Mouse (Mus musculus): ENCODE results near the gene Olfr1423. TPM values are rescaled to one million over a fixed set of nuclear protein-coding genes. Genes with fewer than 3 reads are reported as not detected.
A peak's percentile ranks its signal among the peaks of the same experiment; 100 is the strongest.
"Not testable (repeated sequence)": the region's sequence is repeated elsewhere in the genome, so short reads cannot be mapped to it uniquely, and the experiment has no call there.

Gene Olfr1423
- total RNA-seq, 2 experiments from 2014 or later: not detected

- peak overlapping the region; percentile 70 for H3K4me3 ChIP-seq
- H3K27ac ChIP-seq: peak overlapping the region; percentile 94
- no peak for TF ChIP-seq CTCF (conservative IDR thresholded peaks at IDR 0.05)
- DNase-seq (ENCODE audit: low spot score in 2 of 2): no peak
Measured at GRCm38 (mm10) chr19:12004216-12005008, 36.7 kb downstream of the Olfr1423 start.

DNA sequence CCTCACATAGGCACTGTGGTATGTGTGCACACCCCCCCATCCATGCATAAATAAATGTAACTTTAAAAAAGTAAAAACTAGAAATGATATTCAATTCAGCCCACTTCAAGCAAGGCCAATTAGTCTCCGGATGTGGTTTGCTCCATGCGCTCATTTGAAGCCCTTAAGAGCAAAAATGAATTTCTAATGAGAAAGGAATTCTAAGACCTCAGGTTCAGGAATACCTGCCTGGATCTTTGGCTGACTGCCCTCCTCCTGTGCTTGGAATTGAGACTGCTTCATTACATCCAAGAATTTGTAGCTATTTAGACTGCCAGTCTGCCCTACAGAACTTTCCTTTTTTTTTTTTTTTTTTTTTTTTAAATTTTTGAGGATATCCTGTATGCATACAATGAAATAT, 37.5 kb downstream of the Olfr1423 start:
- TF ChIP-seq CTCF (conservative IDR thresholded peaks at IDR 0.05): no peak
- DNase-seq (ENCODE audit: low spot score in 2 of 2): no peak
- H3K27ac ChIP-seq: no peak overlapping the region
- H3K4me3 ChIP-seq: no peak overlapping the region

DNA sequence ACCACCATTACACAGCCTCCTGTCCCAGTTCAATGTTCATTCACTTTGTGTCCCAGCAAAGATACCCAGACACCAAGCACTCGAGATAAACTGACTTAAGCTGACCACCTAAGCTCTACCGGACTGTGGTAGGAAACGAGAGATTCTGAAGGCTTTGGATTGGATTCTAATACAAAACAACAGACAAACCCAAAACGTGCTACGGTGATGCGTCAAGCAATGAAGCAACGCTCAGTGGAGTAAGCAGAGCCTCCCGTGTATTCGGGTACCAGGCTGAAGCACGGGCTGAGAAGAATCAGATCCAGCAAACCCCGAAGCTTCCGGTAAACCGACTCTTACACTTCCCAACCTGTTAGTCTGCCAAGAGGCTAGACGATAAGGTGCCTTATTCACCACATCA, 38.3 kb downstream of the Olfr1423 start:
- DNase-seq (ENCODE audit: low spot score in 2 of 2): peak in 1 of 2 experiments; percentile 18
- H3K4me3 ChIP-seq: peak overlapping the region; percentile 34
- no peak overlapping the region; the same call in 1 of the 2 replicates for H3K27ac ChIP-seq
- no peak for TF ChIP-seq CTCF (conservative IDR thresholded peaks at IDR 0.05)

GRCm38 (mm10) chr19:12002125-12002524, 39.0 kb downstream of the Olfr1423 start:
- peak in 1 of 2 experiments; percentile 58 for DNase-seq (ENCODE audit: low spot score in 2 of 2)
- no peak for TF ChIP-seq CTCF (conservative IDR thresholded peaks at IDR 0.05)
- no peak overlapping the region; the same call in 1 of the 2 replicates for H3K27ac ChIP-seq
- peak overlapping the region; percentile 34 for H3K4me3 ChIP-seq

DNA sequence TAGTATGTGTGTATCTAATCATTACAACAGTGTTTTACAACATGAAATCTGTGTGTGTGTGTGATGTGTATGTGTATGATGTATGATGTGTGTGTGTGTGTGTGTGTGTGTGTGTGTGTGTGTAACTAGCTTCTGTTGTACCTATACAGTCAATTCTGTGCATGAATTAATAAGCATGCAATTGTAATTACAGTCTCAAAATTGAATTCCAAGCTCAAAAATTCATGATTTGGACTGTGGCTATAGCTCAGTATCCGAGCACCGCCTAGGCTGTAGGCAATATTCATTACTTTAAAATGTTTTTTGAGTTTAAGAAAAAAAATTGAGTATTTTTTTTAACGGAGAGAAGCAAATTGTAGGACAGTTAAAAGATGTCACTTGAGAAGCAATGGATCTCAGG, 39.4 kb downstream of the Olfr1423 start:
- H3K27ac ChIP-seq: no peak overlapping the region
- H3K4me3 ChIP-seq: no peak overlapping the region
- no peak for TF ChIP-seq CTCF (conservative IDR thresholded peaks at IDR 0.05)
- no peak for DNase-seq (ENCODE audit: low spot score in 2 of 2)

DNA sequence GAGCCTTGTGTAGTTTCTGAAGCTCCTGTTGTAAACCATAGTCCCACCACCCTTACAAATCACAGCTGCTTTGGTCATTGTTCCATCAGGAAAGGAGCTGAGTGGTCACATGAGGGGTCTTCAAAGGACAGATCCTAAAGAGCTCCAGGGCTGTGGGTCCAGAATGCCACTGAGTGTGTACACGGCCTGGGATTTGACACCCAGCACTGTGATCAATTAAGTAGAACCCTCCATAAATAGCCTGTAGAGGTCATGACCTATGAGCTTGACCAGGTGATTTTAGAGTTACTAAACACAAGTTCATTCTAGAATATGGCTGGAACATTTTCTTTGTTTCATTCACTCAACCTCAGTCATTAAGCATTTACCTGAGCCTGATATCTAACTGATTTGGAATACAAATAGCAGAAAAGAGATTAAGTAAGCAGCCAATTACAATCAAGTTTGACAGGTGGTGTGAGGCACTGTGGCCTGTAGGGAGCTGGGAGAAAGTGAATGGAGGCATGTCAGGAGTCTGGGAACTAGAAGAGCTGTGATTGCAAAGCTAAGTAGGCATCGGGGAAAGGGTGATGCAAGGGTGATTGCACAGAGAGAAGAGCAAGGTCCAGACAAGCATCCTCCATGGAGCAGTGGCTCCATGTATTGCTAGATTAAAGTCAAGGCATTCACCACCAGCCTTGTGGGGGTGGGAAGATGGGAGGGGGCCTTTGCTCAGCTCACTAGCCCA, 45.2 kb downstream of the Olfr1423 start:
- Histone ChIP-seq H3K27ac (no peak overlapping the region), H3K4me3 (no peak overlapping the region)
- no peak for DNase-seq (ENCODE audit: low spot score in 2 of 2)
- TF ChIP-seq CTCF (conservative IDR thresholded peaks at IDR 0.05): no peak

DNA sequence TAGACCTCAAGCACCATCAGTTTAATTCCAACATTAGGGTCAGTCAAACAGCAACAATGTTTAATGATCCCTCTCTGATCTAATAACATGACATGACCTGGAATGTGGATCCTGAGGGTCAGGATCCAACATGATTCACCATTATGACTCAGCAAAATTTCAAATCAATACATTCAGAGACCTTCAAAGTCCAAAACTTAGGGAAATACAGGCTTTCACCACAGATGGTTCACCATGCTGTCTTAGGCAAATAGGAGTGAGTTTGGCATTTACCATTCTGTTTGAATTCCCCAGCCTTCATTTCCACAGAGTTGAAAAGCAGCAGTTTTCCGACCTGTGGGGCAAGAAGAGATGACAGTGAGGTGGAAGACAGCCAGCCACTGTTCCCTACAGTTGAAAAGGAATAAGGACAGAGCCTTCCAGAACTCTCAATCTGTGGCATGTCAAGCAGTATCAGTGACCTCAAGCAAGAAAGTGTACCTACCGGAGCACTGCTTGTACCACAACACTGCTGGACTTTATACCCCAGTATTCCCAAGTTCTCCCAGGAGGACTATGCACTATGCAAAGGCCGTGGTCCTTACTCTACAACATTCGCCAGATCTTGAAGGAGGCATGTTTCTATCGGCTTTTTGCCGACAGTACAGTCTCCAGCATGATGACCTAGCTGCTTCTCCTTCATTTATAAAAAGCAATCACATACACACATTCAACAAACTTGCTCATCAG, 46.2 kb downstream of the Olfr1423 start:
- Histone ChIP-seq H3K4me3 (no peak overlapping the region), H3K27ac (peak overlapping the region; percentile 28; the same call in 1 of the 2 replicates)
- TF ChIP-seq CTCF (conservative IDR thresholded peaks at IDR 0.05): no peak
- DNase-seq (ENCODE audit: low spot score in 2 of 2): no peak

GRCm38 (mm10) chr19:11992441-11993029, 48.6 kb downstream of the Olfr1423 start:
- H3K27ac ChIP-seq: peak overlapping the region; percentile 43; the same call in 1 of the 2 replicates

GRCm38 (mm10) chr19:11992034-11992433, 49.1 kb downstream of the Olfr1423 start:
- DNase-seq (ENCODE audit: low spot score in 2 of 2): no peak
- H3K27ac ChIP-seq: peak overlapping the region; percentile 43; the same call in 1 of the 2 replicates
- no peak overlapping the region for H3K4me3 ChIP-seq
- no peak for TF ChIP-seq CTCF (conservative IDR thresholded peaks at IDR 0.05)

More at GRCm38 (mm10) chr19:11992441-11993029, 48.6 kb downstream of the Olfr1423 start:
- no peak for TF ChIP-seq CTCF (conservative IDR thresholded peaks at IDR 0.05)
- no peak overlapping the region for H3K4me3 ChIP-seq
- DNase-seq (ENCODE audit: low spot score in 2 of 2): no peak

DNA sequence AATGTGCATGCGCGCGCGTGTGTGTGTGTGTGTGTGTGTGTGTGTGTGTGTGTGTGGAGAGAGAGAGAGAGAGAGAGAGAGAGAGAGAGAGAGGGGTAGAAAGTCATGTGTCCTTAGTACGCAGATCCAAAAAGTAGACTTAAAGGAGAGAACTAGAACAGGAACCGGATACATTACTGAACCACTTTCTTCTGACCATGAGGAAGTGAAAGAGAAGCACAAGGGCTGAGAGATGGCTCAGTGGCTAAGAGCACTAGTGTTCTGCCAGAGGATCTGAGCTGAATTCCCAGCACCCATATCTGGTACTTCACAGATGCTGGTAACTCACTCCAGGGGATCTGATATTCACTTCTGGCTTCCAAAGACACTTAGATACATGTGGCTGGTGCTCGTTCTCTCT, 51.8 kb downstream of the Olfr1423 start:
- no peak overlapping the region for H3K4me3 ChIP-seq

GRCm38 (mm10) chr19:11987841-11988240, 53.3 kb downstream of the Olfr1423 start:
- DNase-seq (ENCODE audit: low spot score in 2 of 2): no peak
- no peak for TF ChIP-seq CTCF (conservative IDR thresholded peaks at IDR 0.05)
- H3K4me3 ChIP-seq: no peak overlapping the region
- H3K27ac ChIP-seq: no peak overlapping the region

More for the DNA sequence above, 51.8 kb downstream of the Olfr1423 start:
- no peak overlapping the region for H3K27ac ChIP-seq
- DNase-seq (ENCODE audit: low spot score in 2 of 2): no peak
- TF ChIP-seq CTCF (conservative IDR thresholded peaks at IDR 0.05): no peak

DNA sequence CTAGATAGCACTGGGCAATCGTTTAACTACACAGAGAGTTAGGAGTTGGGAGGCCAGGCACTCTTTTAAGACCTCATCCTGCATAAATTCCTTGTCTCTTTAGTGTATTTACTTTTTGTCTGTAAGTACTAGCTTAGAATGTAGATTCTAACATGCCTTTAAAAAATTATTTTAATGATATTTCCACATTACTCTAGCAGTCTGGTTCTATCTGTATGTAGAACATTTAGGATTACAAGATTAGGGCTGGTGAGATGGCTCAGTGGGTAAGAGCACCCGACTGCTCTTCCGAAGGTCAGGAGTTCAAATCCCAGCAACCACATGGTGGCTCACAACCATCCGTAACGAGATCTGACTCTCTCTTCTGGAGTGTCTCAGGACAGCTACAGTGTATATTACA, 56.5 kb downstream of the Olfr1423 start:
- not testable (repeated sequence) for H3K27ac ChIP-seq; DNase-seq (ENCODE audit: low spot score in 2 of 2)

More for the DNA sequence above, 56.5 kb downstream of the Olfr1423 start:
- not testable (repeated sequence) for H3K4me3 ChIP-seq

Other genes with a start within 250 kb of the Olfr1423 start
- 10 to 100 TPM; 30.6 to 39.3 TPM for gene Stx3, start 221.9 kb downstream of the Olfr1423 start, total RNA-seq (2021)
- gene Olfr1417, start 202.1 kb downstream of the Olfr1423 start, total RNA-seq (2021): not detected
- not detected for gene Olfr1418, start 180.3 kb downstream of the Olfr1423 start, total RNA-seq (2021)
- gene Olfr1419, start 166.2 kb downstream of the Olfr1423 start, total RNA-seq (2021): not detected
- gene Olfr1420, start 154.8 kb downstream of the Olfr1423 start, total RNA-seq (2021): not detected
- gene Patl1, start 128.9 kb downstream of the Olfr1423 start, total RNA-seq (2021): 10 to 100 TPM; 19.7 to 21.1 TPM
- 10 to 100 TPM; 50.3 to 50.9 TPM for gene Osbp, start 75.4 kb downstream of the Olfr1423 start, total RNA-seq (2021)
- gene Olfr1424, start 21.4 kb upstream of the Olfr1423 start, total RNA-seq (2021): not detected
- gene Olfr1425, start 36.4 kb upstream of the Olfr1423 start, total RNA-seq (2021): not detected
- not detected for gene Olfr1426, start 50.7 kb upstream of the Olfr1423 start, total RNA-seq (2021)
- not detected for gene Olfr1427, start 62.0 kb upstream of the Olfr1423 start, total RNA-seq (2021)
- gene Olfr1428, start 74.6 kb upstream of the Olfr1423 start, total RNA-seq (2021): not detected
- gene Olfr76, start 81.9 kb upstream of the Olfr1423 start, total RNA-seq (2021): not detected
- not detected for gene Olfr1555-ps1, start 128.8 kb upstream of the Olfr1423 start, total RNA-seq (2021)
- gene Olfr1431, start 159.3 kb upstream of the Olfr1423 start, total RNA-seq (2021): not detected
- not detected for gene Olfr1432, start 191.3 kb upstream of the Olfr1423 start, total RNA-seq (2021)
- gene Olfr262, start 200.3 kb upstream of the Olfr1423 start, total RNA-seq (2021): not detected
- gene Olfr235, start 219.7 kb upstream of the Olfr1423 start, total RNA-seq (2021): not detected
- not detected for gene Olfr1434, start 238.5 kb upstream of the Olfr1423 start, total RNA-seq (2021)